In genomic region chr15:80319921-80320320, GRCm38 (mm10) we compare ENCODE assay signal across 23 mouse cellular contexts. TPM values are rescaled to one million over a fixed set of nuclear protein-coding genes. Genes with fewer than 3 reads are reported as not detected.
DNase-seq lines count a peak whose midpoint lies in the region; TF ChIP-seq lines count a peak whose summit lies in the region.
"Had no signal": no experiment of that assay in that cellular context is flagged by ENCODE, and none has a peak within 500 bp of the region (broad histone marks: within the 10 kb centered on the region; RNA-seq: fewer than 3 reads in every experiment).

No protein-coding gene starts in this region.

- 0 out of 2 replicates have a peak, but pooled peaks cover 3% of the 10 kb centered on the region for H3K27me3 ChIP-seq in limb, embryonic 10.5 days (ENCODE audit: low read depth, poor library complexity, severe bottlenecking)
- no peaks in the 10 kb centered on the region for H3K27me3 ChIP-seq in kidney, adult 2 months (replicated peaks; ENCODE audit: control insufficient read depth, insufficient read depth, low read length)

- 86% methylated on average over 6 of the region's 6 CpGs for WGBS in limb, embryonic 10.5 days
- WGBS in kidney, adult 2 months: 73% methylated on average over 6 of the region's 6 CpGs

- TF ChIP-seq POLR2A in kidney, adult 2 months (IDR thresholded peaks at IDR 0.05; ENCODE audit: low read depth, low read length): no peak

- no peaks in the 10 kb centered on the region for H3K9me3 ChIP-seq in limb, embryonic 10.5 days (replicated peaks)
- H3K9me3 ChIP-seq: heart, embryonic 10.5 days; neural tube, embryonic 13.5 days had no signal

- no peak overlapping the region for H3K4me3 ChIP-seq in limb, embryonic 10.5 days
- no peak overlapping the region for H3K4me3 ChIP-seq in kidney, adult 2 months (ENCODE audit: insufficient read depth, low read depth, low read length)
- H3K4me3 ChIP-seq: heart, embryonic 10.5 days; left cerebral cortex, adult 2 months; myocyte; neural tube, embryonic 13.5 days had no signal

- peak; percentile 5 to 8 for DNase-seq in lung, adult 18-20 months
- no peak for DNase-seq in lung, postnatal 14 days
- DNase-seq in CD4-positive helper T cell, adult 2 months (ENCODE audit: low read depth, low spot score): peak; percentile 23
- DNase-seq in limb, embryonic 10.5 days (ENCODE audit: low spot score): no peak
- peak; percentile 85 for DNase-seq in spleen, postnatal 36 days (ENCODE audit: low spot score in 2 of 2)
- no peak for DNase-seq in layer of hippocampus, adult 11-12 months (ENCODE audit: low spot score)
- DNase-seq in kidney, adult 2 months: no peak
- DNase-seq: cerebellum, adult 8-10 months; gastrocnemius, postnatal 10 days; kidney, postnatal 4 days; layer of hippocampus, adult 9-11 months; liver; right cerebral cortex, postnatal 14 days had no signal

- peak overlapping the region; percentile 83 for H3K27ac ChIP-seq in limb, embryonic 10.5 days
- no peak overlapping the region for H3K27ac ChIP-seq in kidney, adult 2 months (ENCODE audit: insufficient read depth, low read depth, low read length)
- H3K27ac ChIP-seq: hindbrain, postnatal 0 days; left cerebral cortex, adult 2 months; macrophage; neural tube, embryonic 13.5 days had no signal

- no peaks in the 10 kb centered on the region for H3K36me3 ChIP-seq in limb, embryonic 10.5 days
- H3K36me3 ChIP-seq in kidney, adult 2 months (ENCODE audit: control insufficient read depth, insufficient read depth, low read length): no peaks in the 10 kb centered on the region
- H3K36me3 ChIP-seq: heart, embryonic 10.5 days; neural tube, embryonic 13.5 days had no signal

- TF ChIP-seq CTCF in kidney, adult 2 months (conservative IDR thresholded peaks at IDR 0.05; ENCODE audit: insufficient read depth, insufficient read length, low read depth, low read length): no peak

- peaks cover 52% of the 10 kb centered on the region for H3K4me1 ChIP-seq in limb, embryonic 10.5 days
- no peaks in the 10 kb centered on the region for H3K4me1 ChIP-seq in kidney, adult 2 months (ENCODE audit: control insufficient read depth, insufficient read depth, low read length)

RNA-seq across cellular contexts. Expression of gene Cacna1i, which starts 32.9 kb away (rescaled TPM):
- polyA plus RNA-seq in limb, embryonic 10.5 days (2016; fragmentation: Nextera tagmentation; extraction: Ambion mirVana): 0.06 and 0.08 TPM in 2 replicates
- 0.16 and 0.89 TPM in 2 replicates for polyA plus RNA-seq in kidney, adult 2 months (2012; rRNA removed)
- polyA plus RNA-seq: C2C12; heart, embryonic 10.5 days; heart, embryonic 16.5 days; kidney, embryonic 16.5 days; liver, embryonic 16.5 days; macrophage had no signal

RNA-seq across cellular contexts. Expression of gene Rps19bp1, which starts 55.8 kb away (rescaled TPM):
- polyA plus RNA-seq in limb, embryonic 10.5 days (2016; fragmentation: Nextera tagmentation; extraction: Ambion mirVana): 70.0 and 75.5 TPM in 2 replicates
- polyA plus RNA-seq in kidney, adult 2 months (2012; rRNA removed): 25.8 and 29.9 TPM in 2 replicates

Comparison
In these comparisons a context has a peak if more than half of its experiments do, and no peak if none do; other contexts are left out.
1. DNase-seq: peak in lung, adult 18-20 months (2 of 2), CD4-positive helper T cell, adult 2 months (single experiment) and spleen, postnatal 36 days (2 of 2); none in lung, postnatal 14 days (single experiment), limb, embryonic 10.5 days (single experiment), layer of hippocampus, adult 11-12 months (single experiment) and kidney, adult 2 months (single experiment).